Mouse (Mus musculus): Measurements from ENCODE around the gene Rpp38.

The Rpp38 gene

GRCm38 (mm10) chr2:3286243-3286642 is 46.2 kb downstream of the Rpp38 start:
- DNase-seq (ENCODE audit: extremely low read depth, low read depth): peak; percentile 36

- no peak for DNase-seq (ENCODE audit: extremely low read depth, low read depth)
Measured at GRCm38 (mm10) chr2:3285709-3286108, 46.7 kb downstream of the Rpp38 start.

GRCm38 (mm10) chr2:3285181-3285530 is 47.3 kb downstream of the Rpp38 start:
- DNase-seq (ENCODE audit: extremely low read depth, low read depth): peak; percentile 20

GRCm38 (mm10) chr2:3284473-3285180 is 47.8 kb downstream of the Rpp38 start:
- peak; percentile 11 for DNase-seq (ENCODE audit: extremely low read depth, low read depth)

GRCm38 (mm10) chr2:3283602-3284472 is 48.6 kb downstream of the Rpp38 start, which contains the start of gene Nmt2:
TSS of gene Nmt2 (plus strand) at chr2:3284212.
- peak; percentile 96 for DNase-seq (ENCODE audit: extremely low read depth, low read depth)

GRCm38 (mm10) chr2:3282866-3283601 is 49.4 kb downstream of the Rpp38 start:
- peak; percentile 68 for DNase-seq (ENCODE audit: extremely low read depth, low read depth)

- no peak for DNase-seq (ENCODE audit: extremely low read depth, low read depth)
Measured at GRCm38 (mm10) chr2:3281311-3281710, 51.1 kb downstream of the Rpp38 start.

Measured in MEL-GATA-1-ER (cell line).